Comparison of ENCODE assay signal across 25 mouse cellular contexts in genomic region chr10:45610727-45611126, GRCm38 (mm10).
"Had no signal": no experiment of that assay in that cellular context is flagged by ENCODE, and none has a peak within 500 bp of the region (broad histone marks: within the 10 kb centered on the region; RNA-seq: fewer than 3 reads in every experiment).

No protein-coding gene starts in this region.

- H3K27ac ChIP-seq: embryonic facial prominence, embryonic 10.5 days; embryonic facial prominence, embryonic 12.5 days; embryonic facial prominence, embryonic 13.5 days; embryonic facial prominence, embryonic 15.5 days; forebrain, embryonic 10.5 days; forebrain, embryonic 12.5 days; forebrain, embryonic 13.5 days; forebrain, embryonic 15.5 days; gastrocnemius, adult 2 months; heart, adult 2 months had no signal

- H3K9ac ChIP-seq: embryonic facial prominence, embryonic 12.5 days; embryonic facial prominence, embryonic 13.5 days; embryonic facial prominence, embryonic 15.5 days; forebrain, embryonic 12.5 days; forebrain, embryonic 13.5 days; forebrain, embryonic 15.5 days; forebrain, postnatal 0 days had no signal

- H3K36me3 ChIP-seq: embryonic facial prominence, embryonic 15.5 days had no signal

- H3K4me3 ChIP-seq: embryonic facial prominence, embryonic 10.5 days; embryonic facial prominence, embryonic 12.5 days; embryonic facial prominence, embryonic 13.5 days; embryonic facial prominence, embryonic 15.5 days; erythroblast, embryonic 14.5 days; forebrain, embryonic 10.5 days; forebrain, embryonic 12.5 days; forebrain, embryonic 13.5 days; forebrain, embryonic 15.5 days; gastrocnemius, adult 2 months; heart, adult 2 months had no signal

- DNase-seq: cerebellum, adult 9-10 months; cerebellum, adult 9-11 months; cerebellum, postnatal 10 days; cerebellum, postnatal 14 days; cerebellum, postnatal 25 days; cerebellum, postnatal 36 days; embryo, embryonic 11 days; forebrain, postnatal 0 days; gastrocnemius, adult 2 months; gastrocnemius, postnatal 10 days; gastrocnemius, postnatal 14 days; gastrocnemius, postnatal 25 days; gastrocnemius, postnatal 36 days; heart, adult 11 months; heart, adult 18-20 months; heart, adult 2 months had no signal

- H3K9me3 ChIP-seq: embryonic facial prominence, embryonic 10.5 days; embryonic facial prominence, embryonic 12.5 days; embryonic facial prominence, embryonic 13.5 days; embryonic facial prominence, embryonic 15.5 days; forebrain, embryonic 12.5 days; forebrain, embryonic 13.5 days; forebrain, embryonic 15.5 days had no signal

- H3K4me1 ChIP-seq: embryonic facial prominence, embryonic 12.5 days; embryonic facial prominence, embryonic 13.5 days; embryonic facial prominence, embryonic 15.5 days; forebrain, embryonic 12.5 days; forebrain, embryonic 13.5 days; forebrain, embryonic 15.5 days had no signal

- H3K27me3 ChIP-seq: embryonic facial prominence, embryonic 12.5 days; embryonic facial prominence, embryonic 13.5 days; embryonic facial prominence, embryonic 15.5 days; forebrain, embryonic 12.5 days; forebrain, embryonic 13.5 days; forebrain, embryonic 15.5 days had no signal
